Mouse (Mus musculus) splenic B cell, adult 2 months (primary cell): ENCODE measurements around the gene Msi2.

ENCODE experiments used
- DNase-seq: peaks from one replicate; pipeline ENCODE4 v3.0.0-alpha.2; 2011; ENCODE audit warnings: low read depth, low spot score
- H3K27me3 ChIP-seq: 2 replicates; pipeline ENCODE4 v1.6.1; 2012; ENCODE audit warnings: mild to moderate bottlenecking, low read length, moderate library complexity, mixed read lengths; ENCODE audit not compliant: control insufficient read depth, poor library complexity, insufficient read depth, severe bottlenecking
- H3K36me3 ChIP-seq: 2 replicates; pipeline ENCODE4 v1.6.1; 2012; ENCODE audit warnings: mild to moderate bottlenecking, low read length, moderate library complexity, mixed read lengths; ENCODE audit not compliant: control insufficient read depth, poor library complexity, insufficient read depth, severe bottlenecking

Gene Msi2

GRCm38 (mm10) chr11:88485987-88486386, 232.3 kb downstream of the Msi2 start:
- peak; percentile 63 for DNase-seq
- H3K36me3 ChIP-seq: no peaks in the 10 kb centered on the region; the same call in 1 of the 2 replicates
- H3K27me3 ChIP-seq: no peaks in the 10 kb centered on the region

GRCm38 (mm10) chr11:88485088-88485487, 233.2 kb downstream of the Msi2 start:
- no peaks in the 10 kb centered on the region; the same call in 1 of the 2 replicates for H3K36me3 ChIP-seq
- no peak for DNase-seq

GRCm38 (mm10) chr11:88484047-88484446, 234.3 kb downstream of the Msi2 start:
- Histone ChIP-seq H3K36me3 (no peaks in the 10 kb centered on the region; the same call in 1 of the 2 replicates), H3K27me3 (no peaks in the 10 kb centered on the region)
- DNase-seq: no peak

More at GRCm38 (mm10) chr11:88485088-88485487, 233.2 kb downstream of the Msi2 start:
- no peaks in the 10 kb centered on the region for H3K27me3 ChIP-seq

- Histone ChIP-seq H3K36me3 (no peaks in the 10 kb centered on the region; the same call in 1 of the 2 replicates), H3K27me3 (no peaks in the 10 kb centered on the region)
- DNase-seq: no peak
These were observed 235.7 kb downstream of the Msi2 start for GRCm38 (mm10) chr11:88482636-88483035.

DNA sequence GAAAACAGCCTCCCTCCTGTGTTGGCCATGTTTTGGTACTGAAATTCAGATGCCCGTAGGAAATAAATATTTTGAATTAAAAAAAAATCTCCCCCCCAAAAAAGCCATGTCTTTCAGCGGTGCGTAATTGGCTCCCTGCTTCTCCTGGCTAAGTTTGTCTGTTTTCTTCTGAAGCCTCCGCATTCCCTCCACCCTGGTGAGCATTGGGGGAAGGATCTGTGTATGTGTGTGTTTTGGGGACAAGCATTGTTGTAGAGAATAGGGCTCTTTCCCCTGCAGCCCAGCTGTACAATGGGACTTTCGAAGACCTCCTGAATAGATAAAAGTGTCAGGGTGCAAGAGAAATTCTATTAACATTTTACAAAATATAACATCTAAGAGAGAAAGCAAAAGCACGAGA, 236.1 kb downstream of the Msi2 start:
- Histone ChIP-seq H3K27me3 (no peaks in the 10 kb centered on the region), H3K36me3 (no peaks in the 10 kb centered on the region; the same call in 1 of the 2 replicates)
- DNase-seq: no peak

DNA sequence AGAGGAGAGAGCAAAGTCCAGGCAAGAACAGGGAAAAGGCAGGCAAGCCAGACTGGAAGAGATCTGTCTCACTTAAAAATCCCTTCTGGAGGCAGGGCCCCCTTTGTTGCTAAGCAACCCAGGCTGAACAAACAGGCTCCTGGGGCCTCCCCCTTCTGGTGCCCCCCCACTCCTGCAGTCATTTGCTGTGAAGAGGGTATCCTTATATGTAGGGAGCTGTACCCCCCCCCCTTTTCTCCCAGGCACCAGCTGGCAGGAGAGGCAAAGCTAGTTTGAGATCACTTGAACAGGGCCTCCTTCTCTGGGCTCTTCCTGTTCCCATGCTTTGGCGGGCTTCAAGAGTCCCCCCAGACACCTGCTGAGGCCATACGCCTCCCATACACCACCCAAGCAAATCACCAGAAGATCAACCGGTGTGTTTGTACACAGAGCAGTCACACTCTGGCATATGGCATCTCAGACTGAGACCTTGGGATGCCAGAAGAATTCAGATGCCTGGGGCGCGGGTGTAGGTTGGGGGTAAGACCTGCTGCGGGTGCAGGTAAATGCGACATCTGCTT, 236.6 kb downstream of the Msi2 start:
- H3K27me3 ChIP-seq: no peaks in the 10 kb centered on the region
- H3K36me3 ChIP-seq: no peaks in the 10 kb centered on the region; the same call in 1 of the 2 replicates
- DNase-seq: no peak

- Histone ChIP-seq H3K27me3 (no peaks in the 10 kb centered on the region), H3K36me3 (no peaks in the 10 kb centered on the region; the same call in 1 of the 2 replicates)
- no peak for DNase-seq
These were observed 237.2 kb downstream of the Msi2 start for GRCm38 (mm10) chr11:88481092-88481601.

DNA sequence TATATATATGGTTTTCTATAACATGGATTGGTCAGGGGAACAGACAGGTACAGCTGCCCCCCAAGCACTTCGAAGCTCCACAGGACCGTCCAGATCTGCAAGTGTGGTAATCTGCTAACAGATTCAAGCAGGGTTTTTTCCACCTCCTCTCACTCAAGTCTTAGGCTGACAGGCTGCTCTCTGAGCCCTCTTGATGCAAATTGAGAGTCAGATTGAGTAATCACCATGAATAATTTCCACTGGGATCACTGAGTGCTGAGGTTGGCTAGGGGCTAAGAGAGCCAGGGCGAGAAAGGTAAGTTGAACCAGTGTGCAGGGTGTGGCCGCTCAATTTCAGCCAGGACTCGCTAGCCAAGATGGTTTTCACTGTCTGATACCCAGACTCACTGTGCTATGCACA, 238.8 kb downstream of the Msi2 start:
- Histone ChIP-seq H3K27me3 (no peaks in the 10 kb centered on the region), H3K36me3 (no peaks in the 10 kb centered on the region)
- DNase-seq: no peak

DNA sequence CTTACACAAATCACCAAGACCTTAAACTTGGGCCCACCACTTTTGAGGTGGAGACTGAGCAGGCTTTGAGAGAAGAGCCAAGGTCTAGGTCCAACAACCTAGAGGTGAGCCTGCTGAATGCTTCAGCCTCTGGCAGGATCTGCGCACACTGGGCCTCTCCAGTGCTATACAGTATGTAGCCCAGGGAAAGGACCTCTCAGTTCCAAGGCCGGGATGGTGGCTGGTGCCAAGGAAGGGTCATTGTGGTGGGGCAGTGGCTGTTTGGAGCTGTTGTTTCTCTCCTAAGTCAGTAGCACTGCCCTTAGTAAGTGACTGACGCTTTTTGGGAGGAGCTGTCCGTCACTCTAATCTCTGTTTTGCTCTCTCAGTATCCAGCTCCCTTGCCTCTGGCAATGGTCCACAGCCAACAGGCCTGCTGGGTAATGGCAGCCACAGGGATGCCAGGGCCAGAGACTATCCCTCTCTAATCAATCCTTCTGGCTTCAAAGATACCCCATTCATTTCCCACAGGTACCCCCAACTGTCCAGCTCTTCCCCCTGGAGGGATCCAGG, 243.3 kb downstream of the Msi2 start:
- Histone ChIP-seq H3K36me3 (no peaks in the 10 kb centered on the region), H3K27me3 (no peaks in the 10 kb centered on the region)
- no peak for DNase-seq

GRCm38 (mm10) chr11:88472731-88473130, 245.6 kb downstream of the Msi2 start:
- H3K36me3 ChIP-seq: no peaks in the 10 kb centered on the region
- no peak for DNase-seq
- no peaks in the 10 kb centered on the region for H3K27me3 ChIP-seq

DNA sequence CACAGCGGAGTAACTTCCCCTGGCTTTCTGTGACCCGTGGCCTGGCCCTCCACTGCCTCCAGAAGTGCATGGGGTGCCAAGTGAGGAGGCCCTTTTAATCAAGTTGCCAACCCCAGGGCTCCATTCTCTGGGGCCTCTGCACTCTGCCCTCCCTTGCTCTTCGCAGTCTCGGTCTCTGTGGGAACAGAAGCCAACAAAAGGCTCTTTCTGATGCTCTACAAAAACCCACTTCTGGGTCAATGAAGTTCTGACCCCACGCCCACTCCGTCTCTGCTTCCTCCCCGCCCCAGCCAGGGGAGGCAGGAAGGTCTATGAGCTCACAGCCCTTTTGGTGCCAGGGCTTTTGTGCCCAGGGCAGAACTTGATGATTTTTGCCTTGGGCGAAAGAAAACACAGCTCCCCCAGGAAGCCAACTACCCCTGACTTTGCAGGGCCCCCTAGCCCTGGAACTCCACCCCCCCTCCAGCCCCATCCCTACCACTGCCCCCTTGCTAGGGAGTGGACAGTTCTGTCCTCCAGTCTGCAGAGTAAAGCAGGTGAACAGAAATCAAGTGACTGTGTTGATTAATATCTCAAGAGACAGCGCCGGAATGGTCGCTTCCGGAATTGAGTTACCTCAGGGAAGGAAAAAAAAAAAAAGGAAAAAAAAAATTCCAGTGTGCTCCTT, 246.2 kb downstream of the Msi2 start:
- Histone ChIP-seq H3K36me3 (no peaks in the 10 kb centered on the region), H3K27me3 (no peaks in the 10 kb centered on the region)
- DNase-seq: no peak

GRCm38 (mm10) chr11:88470599-88470998, 247.7 kb downstream of the Msi2 start:
- no peak for DNase-seq
- Histone ChIP-seq H3K27me3 (no peaks in the 10 kb centered on the region), H3K36me3 (no peaks in the 10 kb centered on the region)

GRCm38 (mm10) chr11:88468996-88469395, 249.3 kb downstream of the Msi2 start:
- DNase-seq: no peak
- no peaks in the 10 kb centered on the region for H3K36me3 ChIP-seq
- no peaks in the 10 kb centered on the region for H3K27me3 ChIP-seq

DNA sequence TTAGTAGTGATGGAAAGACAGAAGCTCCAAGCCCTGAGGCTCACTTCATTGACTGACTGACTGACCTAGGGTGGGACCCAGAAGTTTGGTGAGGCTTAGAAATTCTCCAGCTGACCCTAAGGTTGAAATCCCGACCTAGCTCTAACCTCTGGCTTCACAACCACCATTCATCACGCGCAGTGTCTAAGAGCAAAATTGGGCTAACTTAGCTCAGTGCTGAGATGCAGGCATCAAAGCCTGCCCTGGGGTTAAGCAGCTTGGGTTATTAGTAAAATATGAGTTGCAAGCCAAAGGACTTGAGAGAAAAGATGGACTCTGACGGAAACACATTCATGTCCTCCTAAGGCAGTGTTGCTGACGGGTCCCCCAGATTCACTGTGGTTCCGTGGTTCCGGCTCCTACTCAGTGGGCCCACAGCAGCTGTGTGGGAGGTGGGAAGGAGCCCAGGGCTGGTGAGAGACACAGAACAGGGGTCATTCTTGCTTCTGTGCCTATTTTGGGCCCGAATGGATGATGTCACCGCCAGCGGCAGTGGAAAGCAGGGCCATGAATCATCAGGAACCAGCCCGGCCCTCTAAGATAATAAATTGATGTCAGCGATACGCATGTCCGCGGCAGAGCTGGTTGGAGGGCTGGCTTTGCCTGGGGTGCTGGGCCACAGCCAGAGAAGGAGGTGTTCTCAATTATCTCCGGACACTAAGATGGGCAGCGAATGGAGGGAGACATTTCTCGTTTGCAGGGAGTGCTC, 250.6 kb downstream of the Msi2 start:
- DNase-seq: no peak
- H3K36me3 ChIP-seq: no peaks in the 10 kb centered on the region

DNA sequence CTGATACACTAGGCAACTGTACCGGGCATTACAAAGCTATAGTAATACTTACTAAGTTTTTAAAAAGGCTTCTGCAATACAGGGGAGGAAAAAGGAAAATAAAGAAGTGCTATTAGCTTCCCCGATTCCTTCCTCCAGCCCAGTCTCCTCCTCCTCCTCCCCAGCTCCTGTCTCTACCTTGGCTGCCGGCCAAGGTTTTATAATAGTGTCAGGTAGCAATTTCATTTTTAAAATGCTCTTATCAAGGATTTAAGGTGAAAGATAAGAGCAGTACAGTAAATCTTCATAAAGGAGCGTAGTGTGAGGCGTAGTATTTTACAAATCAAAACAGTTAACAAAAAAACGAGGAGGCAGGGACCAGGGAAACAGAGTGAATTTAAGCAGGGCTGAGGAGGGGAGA, 254.4 kb downstream of the Msi2 start:
- no peaks in the 10 kb centered on the region for H3K27me3 ChIP-seq
- no peak for DNase-seq
- no peaks in the 10 kb centered on the region for H3K36me3 ChIP-seq

More for the DNA sequence above, 250.6 kb downstream of the Msi2 start:
- H3K27me3 ChIP-seq: no peaks in the 10 kb centered on the region
